ENCODE assay signal across 23 mouse cellular contexts in genomic region chr3:131772593-131772992, GRCm38 (mm10).
DNase-seq lines count a peak whose midpoint lies in the region; ATAC-seq and TF ChIP-seq lines count a peak whose summit lies in the region.
"Had no signal": no experiment of that assay in that cellular context is flagged by ENCODE, and none has a peak within 500 bp of the region (broad histone marks: within the 10 kb centered on the region; RNA-seq: fewer than 3 reads in every experiment).

No protein-coding gene starts in this region.

- no peak for TF ChIP-seq EP300 in heart, adult 2 months (IDR thresholded peaks at IDR 0.05; ENCODE audit: insufficient read depth, low read depth, low read length)

- H3K4me1 ChIP-seq in midbrain, embryonic 16.5 days (ENCODE audit: control insufficient read depth, insufficient read depth, low read length): no peaks in the 10 kb centered on the region
- no peaks in the 10 kb centered on the region for H3K4me1 ChIP-seq in midbrain, embryonic 13.5 days (replicated peaks)
- 0 out of 2 replicates have a peak, but pooled peaks cover 3% of the 10 kb centered on the region for H3K4me1 ChIP-seq in embryonic facial prominence, embryonic 15.5 days
- H3K4me1 ChIP-seq in stomach, embryonic 16.5 days (ENCODE audit: control insufficient read depth, insufficient read depth, low read length): peaks cover 6% of the 10 kb centered on the region
- H3K4me1 ChIP-seq in heart, adult 2 months (ENCODE audit: control insufficient read depth, insufficient read depth, low read length): no peaks in the 10 kb centered on the region
- H3K4me1 ChIP-seq: liver, embryonic 15.5 days had no signal

- H3K27ac ChIP-seq in midbrain, embryonic 16.5 days (ENCODE audit: low read length): no peak overlapping the region
- no peak overlapping the region for H3K27ac ChIP-seq in midbrain, embryonic 13.5 days
- H3K27ac ChIP-seq in embryonic facial prominence, embryonic 15.5 days (replicated peaks): peak overlapping the region; percentile 17; the same call in 1 of the 2 replicates
- no peak overlapping the region for H3K27ac ChIP-seq in stomach, embryonic 16.5 days (ENCODE audit: low read length)
- no peak overlapping the region for H3K27ac ChIP-seq in heart, adult 2 months
- H3K27ac ChIP-seq: liver, embryonic 15.5 days; macrophage; stomach, embryonic 15.5 days had no signal

- no peak overlapping the region for H3K4me3 ChIP-seq in midbrain, embryonic 16.5 days (ENCODE audit: low read depth, low read length)
- H3K4me3 ChIP-seq in midbrain, embryonic 13.5 days (replicated peaks): no peak overlapping the region
- H3K4me3 ChIP-seq in embryonic facial prominence, embryonic 15.5 days (replicated peaks): no peak overlapping the region
- H3K4me3 ChIP-seq in stomach, embryonic 16.5 days (replicated peaks; ENCODE audit: low read length): no peak overlapping the region
- no peak overlapping the region for H3K4me3 ChIP-seq in heart, adult 2 months
- H3K4me3 ChIP-seq: liver, embryonic 15.5 days; stomach, embryonic 15.5 days had no signal

- no peaks in the 10 kb centered on the region for H3K36me3 ChIP-seq in midbrain, embryonic 16.5 days (ENCODE audit: control insufficient read depth, insufficient read depth, low read length)
- no peaks in the 10 kb centered on the region for H3K36me3 ChIP-seq in midbrain, embryonic 13.5 days
- H3K36me3 ChIP-seq in embryonic facial prominence, embryonic 15.5 days: no peaks in the 10 kb centered on the region
- no peaks in the 10 kb centered on the region for H3K36me3 ChIP-seq in stomach, embryonic 16.5 days (ENCODE audit: control insufficient read depth, insufficient read depth, low read length)
- no peaks in the 10 kb centered on the region for H3K36me3 ChIP-seq in heart, adult 2 months (ENCODE audit: control insufficient read depth, insufficient read depth, low read length)
- H3K36me3 ChIP-seq: G1E; liver, embryonic 15.5 days; stomach, embryonic 15.5 days had no signal

- intact Hi-C loops in left cerebral cortex, postnatal 4 days (cut with DNase I): no loop called here
- intact Hi-C loops in heart, adult 2 months (cut with DNase I): no loop called here

- no peaks in the 10 kb centered on the region for H3K27me3 ChIP-seq in midbrain, embryonic 16.5 days (ENCODE audit: control insufficient read depth, insufficient read depth, low read depth, low read length)
- no peaks in the 10 kb centered on the region for H3K27me3 ChIP-seq in midbrain, embryonic 13.5 days
- H3K27me3 ChIP-seq in embryonic facial prominence, embryonic 15.5 days: no peaks in the 10 kb centered on the region
- H3K27me3 ChIP-seq in stomach, embryonic 16.5 days (ENCODE audit: control insufficient read depth, insufficient read depth, low read length): no peaks in the 10 kb centered on the region
- H3K27me3 ChIP-seq in heart, adult 2 months (ENCODE audit: control insufficient read depth, insufficient read depth, low read length): no peaks in the 10 kb centered on the region
- H3K27me3 ChIP-seq: CH12.LX; liver, embryonic 15.5 days; stomach, embryonic 15.5 days had no signal

- no peak overlapping the region for H3K9ac ChIP-seq in midbrain, embryonic 16.5 days (ENCODE audit: low read depth, low read length)
- H3K9ac ChIP-seq in midbrain, embryonic 13.5 days (replicated peaks): no peak overlapping the region
- H3K9ac ChIP-seq in embryonic facial prominence, embryonic 15.5 days: no peak overlapping the region
- H3K9ac ChIP-seq in stomach, embryonic 16.5 days (ENCODE audit: low read length): no peak overlapping the region
- H3K9ac ChIP-seq in heart, adult 2 months (ENCODE audit: low read depth, low read length): no peak overlapping the region
- H3K9ac ChIP-seq: liver, embryonic 15.5 days; stomach, embryonic 15.5 days had no signal

- 69% methylated on average over 5 of the region's 5 CpGs for WGBS in midbrain, embryonic 16.5 days
- WGBS in midbrain, embryonic 13.5 days: 78% methylated on average over 5 of the region's 5 CpGs
- WGBS in embryonic facial prominence, embryonic 15.5 days: 52% methylated on average over 5 of the region's 5 CpGs
- WGBS in stomach, embryonic 16.5 days: 38% methylated on average over 5 of the region's 5 CpGs
- WGBS in heart, adult 2 months: 44% methylated on average over 5 of the region's 5 CpGs

- no peaks in the 10 kb centered on the region for H3K79me2 ChIP-seq in heart, adult 2 months (replicated peaks; ENCODE audit: control insufficient read depth, insufficient read depth, low read length)

- no peak overlapping the region for H3K4me2 ChIP-seq in midbrain, embryonic 16.5 days (ENCODE audit: low read length)
- H3K4me2 ChIP-seq in midbrain, embryonic 13.5 days (replicated peaks): no peak overlapping the region
- H3K4me2 ChIP-seq in embryonic facial prominence, embryonic 15.5 days (replicated peaks): no peak overlapping the region
- no peak overlapping the region for H3K4me2 ChIP-seq in stomach, embryonic 16.5 days (ENCODE audit: low read depth, low read length)
- H3K4me2 ChIP-seq: heart, embryonic 11.5 days; liver, embryonic 15.5 days; stomach, embryonic 15.5 days had no signal

- peak; percentile 4 for DNase-seq in left cerebral cortex, adult 11 months (ENCODE audit: low spot score)
- no peak for DNase-seq in left cerebral cortex, postnatal 4 days
- no peak for DNase-seq in heart, adult 2 months
- DNase-seq in adrenal gland, postnatal 4 days (ENCODE audit: low spot score in 2 of 2): no peak
- DNase-seq: adrenal gland, adult 8-10 months; B cell, adult 2 months; cerebellum, adult 9-10 months; gastrocnemius, postnatal 10 days; kidney, adult 11 months; layer of hippocampus, adult 9-11 months; liver; right cerebral cortex, postnatal 4 days had no signal

- TF ChIP-seq POLR2A in heart, adult 2 months (IDR thresholded peaks at IDR 0.05; ENCODE audit: insufficient read depth, low read depth, low read length): no peak

- TF ChIP-seq CTCF in heart, adult 2 months (IDR thresholded peaks at IDR 0.05): no peak

- peak; percentile 78; the same call in 1 of the 2 replicates for ATAC-seq in midbrain, embryonic 16.5 days
- ATAC-seq in midbrain, embryonic 13.5 days: no peak
- ATAC-seq in embryonic facial prominence, embryonic 15.5 days (ENCODE audit: insufficient number of reproducible peaks, low FRiP score, low TSS enrichment, low read depth): no peak
- ATAC-seq in stomach, embryonic 16.5 days (ENCODE audit: insufficient read depth, low FRiP score): 0 out of 2 replicates have a peak, but pooled peaks have one; percentile 17
- ATAC-seq: forebrain, embryonic 14.5 days had no signal

- H3K9me3 ChIP-seq in midbrain, embryonic 16.5 days (replicated peaks; ENCODE audit: control insufficient read depth, low read length, poor library complexity, severe bottlenecking): no peaks in the 10 kb centered on the region
- no peaks in the 10 kb centered on the region for H3K9me3 ChIP-seq in midbrain, embryonic 13.5 days
- no peaks in the 10 kb centered on the region for H3K9me3 ChIP-seq in embryonic facial prominence, embryonic 15.5 days (replicated peaks)
- no peaks in the 10 kb centered on the region for H3K9me3 ChIP-seq in stomach, embryonic 16.5 days (replicated peaks; ENCODE audit: control insufficient read depth, low read length)
- H3K9me3 ChIP-seq: liver, embryonic 15.5 days; stomach, embryonic 15.5 days had no signal

Comparison
In these comparisons a context has a peak if more than half of its experiments do, and no peak if none do; other contexts are left out.
1. ATAC-seq: peak in midbrain, embryonic 16.5 days (single experiment) and stomach, embryonic 16.5 days (single experiment); none in midbrain, embryonic 13.5 days (single experiment) and embryonic facial prominence, embryonic 15.5 days (single experiment).